Mouse (Mus musculus): ENCODE measurements around the gene Sgcd.

Sgcd gene

DNA sequence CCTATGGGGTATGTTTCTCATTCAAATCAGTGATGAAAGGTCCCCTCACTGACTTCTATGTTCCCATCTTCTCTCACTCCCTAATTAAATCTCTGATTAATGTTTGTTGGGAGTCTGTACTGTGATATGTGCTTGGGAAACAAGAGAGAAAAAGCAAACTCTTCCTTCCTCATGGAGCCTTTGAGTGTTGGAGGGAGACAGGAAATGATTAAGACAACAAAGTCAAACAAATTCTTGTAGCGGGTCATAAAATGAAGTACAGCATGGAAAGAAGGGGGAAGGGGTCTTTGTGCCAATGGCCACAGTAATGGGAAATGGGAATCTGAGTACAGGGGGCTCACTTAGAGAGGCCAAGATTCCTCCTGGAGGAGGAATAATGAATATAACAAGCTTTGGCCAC is 1063.8 kb downstream of the Sgcd start:
- no peak for TF ChIP-seq GATA4 (IDR thresholded peaks at IDR 0.05; ENCODE audit: insufficient replicate concordance, low read length)

DNA sequence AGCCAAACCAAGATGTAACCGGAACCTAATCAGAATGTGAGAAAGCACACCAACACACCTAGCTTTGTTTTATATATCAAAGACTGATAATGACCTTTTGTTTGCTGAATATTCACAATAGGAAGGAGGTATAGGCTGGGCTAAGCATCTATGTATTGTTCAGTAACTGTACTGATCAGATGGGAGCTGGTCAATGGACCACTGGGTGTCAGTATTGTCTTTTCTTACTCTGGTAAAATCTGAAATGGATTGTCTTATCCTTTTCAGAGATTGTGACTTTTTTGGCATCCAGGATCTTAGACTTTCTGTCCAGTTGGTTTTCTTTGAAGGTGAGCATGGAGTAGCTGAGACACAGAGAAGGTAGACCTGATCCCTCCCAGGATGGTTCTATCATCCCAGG is 1068.5 kb downstream of the Sgcd start:
- no peak for TF ChIP-seq GATA4 (IDR thresholded peaks at IDR 0.05; ENCODE audit: insufficient replicate concordance, low read length)

DNA sequence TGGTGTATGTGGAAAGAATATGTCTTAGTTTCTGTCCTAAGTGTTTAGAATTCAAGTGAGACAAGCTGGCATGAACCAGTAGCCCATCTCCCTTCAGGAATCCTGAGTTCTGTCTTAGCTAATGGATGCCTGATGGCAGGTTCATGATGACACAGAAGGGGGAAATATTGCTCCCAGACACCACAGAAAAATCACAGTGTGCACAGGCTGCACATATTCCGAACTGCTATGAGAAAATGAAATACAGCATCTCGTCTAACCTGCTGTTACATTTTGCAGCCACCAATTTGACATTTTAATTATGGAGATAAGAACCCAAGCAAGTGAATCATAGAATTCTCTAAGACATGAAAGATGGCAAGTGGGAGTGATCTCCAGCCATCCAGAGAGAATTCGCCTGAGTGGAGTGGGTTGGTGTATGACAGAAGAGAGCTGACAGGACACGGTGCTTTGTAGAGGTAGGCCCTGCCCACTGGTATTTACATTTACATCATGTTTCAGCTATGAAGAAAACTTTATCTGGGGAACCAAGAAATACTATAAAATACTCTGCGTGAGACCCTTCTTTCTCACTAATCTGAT is 1076.0 kb downstream of the Sgcd start:
- TF ChIP-seq GATA4 (IDR thresholded peaks at IDR 0.05; ENCODE audit: insufficient replicate concordance, low read length) = no peak

DNA sequence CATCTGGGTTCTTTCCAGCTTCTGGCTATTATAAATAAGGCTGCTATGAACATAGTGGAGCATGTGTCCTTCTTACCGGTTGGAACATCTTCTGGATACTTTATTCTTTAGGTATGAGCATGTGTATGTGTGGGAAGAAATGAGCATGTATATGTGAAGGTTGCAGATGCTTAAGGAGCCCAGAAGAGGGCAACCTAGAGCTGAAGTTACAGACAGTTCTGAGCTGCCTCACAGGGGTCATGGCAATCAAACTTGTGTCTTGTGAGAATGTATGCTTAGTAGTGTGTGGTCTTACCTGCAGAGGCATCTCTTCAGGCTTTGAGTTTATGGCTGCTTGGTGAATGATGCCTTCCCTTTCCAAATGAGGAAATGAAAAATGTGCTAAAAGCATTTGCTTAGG is 1084.5 kb downstream of the Sgcd start:
- TF ChIP-seq GATA4 (IDR thresholded peaks at IDR 0.05; ENCODE audit: insufficient replicate concordance, low read length) = no peak

DNA sequence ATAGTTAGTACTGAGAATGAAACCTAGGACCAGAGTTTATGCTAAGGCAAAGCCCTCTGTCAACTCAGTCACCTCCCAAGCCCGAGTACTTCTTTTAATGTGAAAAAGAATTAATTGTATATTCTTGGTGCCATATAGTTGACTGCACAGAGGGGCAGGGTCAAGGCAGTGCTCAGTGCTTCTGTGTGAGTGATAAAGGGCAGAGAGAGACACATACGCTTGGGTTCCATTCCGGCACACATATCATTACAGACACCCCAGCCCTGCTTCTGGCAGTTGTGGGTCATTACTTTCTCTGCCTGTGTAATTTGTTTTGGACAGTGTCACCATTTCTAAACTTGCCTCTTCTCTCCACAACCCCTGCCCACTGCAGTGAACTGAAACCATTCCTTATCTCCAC is 1099.7 kb downstream of the Sgcd start:
- no peak for TF ChIP-seq GATA4 (IDR thresholded peaks at IDR 0.05; ENCODE audit: insufficient replicate concordance, low read length)

DNA sequence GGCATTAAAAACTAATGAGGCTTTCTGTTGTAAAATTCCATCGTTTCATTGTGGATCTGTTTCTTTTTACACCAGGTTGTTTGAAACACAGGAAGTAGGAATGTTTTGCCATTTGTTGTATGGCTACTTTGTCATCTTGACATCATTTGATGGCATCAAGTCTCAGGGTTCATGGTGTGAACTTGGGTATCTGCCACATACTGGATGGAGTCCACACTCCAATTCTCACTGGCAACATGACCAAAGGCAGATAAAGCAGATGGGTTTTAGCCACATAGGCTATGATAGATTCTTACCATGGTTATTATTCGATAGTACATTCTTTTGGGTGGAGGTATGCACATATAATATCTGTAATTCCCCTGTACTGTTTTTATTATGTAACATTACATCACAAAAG is 1106.3 kb downstream of the Sgcd start:
- no peak for TF ChIP-seq GATA4 (IDR thresholded peaks at IDR 0.05; ENCODE audit: insufficient replicate concordance, low read length)

DNA sequence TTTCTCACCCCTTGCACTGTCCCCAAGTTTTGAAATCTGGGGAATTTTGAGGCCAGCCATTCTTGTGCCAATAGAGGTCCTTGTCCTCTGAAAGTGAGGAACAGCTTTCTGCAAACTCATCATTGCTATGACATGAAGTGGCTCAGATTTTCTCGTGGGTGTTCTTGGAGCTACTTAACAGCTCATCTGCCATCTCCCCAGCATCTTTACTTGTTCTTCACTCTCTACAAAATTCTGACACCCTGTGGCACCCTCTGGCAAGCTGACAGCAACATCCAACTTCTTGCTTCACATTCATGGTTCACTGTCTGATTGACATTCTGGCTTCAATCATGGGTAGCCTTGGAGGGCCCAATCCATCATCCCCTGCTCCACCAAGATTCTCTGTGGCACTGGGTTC is 1113.0 kb downstream of the Sgcd start:
- TF ChIP-seq GATA4 (IDR thresholded peaks at IDR 0.05; ENCODE audit: insufficient replicate concordance, low read length) = no peak

DNA sequence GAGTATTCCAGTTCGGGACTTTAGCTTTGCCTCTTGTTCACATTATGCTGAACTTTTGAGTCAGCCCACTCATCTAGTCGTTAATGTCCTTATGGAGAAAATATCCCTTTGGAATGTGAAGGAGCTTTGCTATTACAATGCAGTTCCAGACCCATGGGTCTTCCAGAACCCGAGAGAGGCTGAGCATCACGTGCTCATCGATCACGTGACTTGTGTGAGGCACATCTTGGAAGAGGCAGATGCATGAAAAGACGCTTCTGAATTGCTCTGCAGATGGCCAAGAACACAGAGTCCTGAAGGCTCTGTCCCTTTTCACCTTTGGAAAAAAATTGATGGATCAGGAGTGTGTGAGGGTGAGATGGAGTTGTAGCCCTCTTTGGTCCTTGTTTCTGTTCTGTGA is 1120.2 kb downstream of the Sgcd start:
- no peak for TF ChIP-seq GATA4 (IDR thresholded peaks at IDR 0.05; ENCODE audit: insufficient replicate concordance, low read length)

DNA sequence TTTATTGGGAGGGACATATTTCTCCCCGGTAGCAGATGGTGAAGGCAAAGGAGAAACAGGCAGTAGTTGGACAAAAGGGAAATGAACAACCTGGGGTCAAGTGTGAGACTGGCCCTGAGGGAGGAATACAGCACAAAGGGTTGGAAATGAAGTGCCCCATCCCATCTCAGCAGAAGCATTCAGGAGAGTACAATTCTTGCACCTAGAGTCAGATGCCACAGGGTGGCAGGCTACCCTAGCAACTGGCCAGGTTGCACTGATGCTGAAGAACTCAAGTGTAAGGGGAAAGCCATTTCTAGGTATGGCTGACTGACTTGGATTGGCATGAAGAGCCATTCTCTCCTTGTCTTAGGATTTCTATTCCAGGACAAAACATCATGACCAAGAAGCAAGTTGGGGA is 1124.0 kb downstream of the Sgcd start:
- TF ChIP-seq GATA4 (IDR thresholded peaks at IDR 0.05; ENCODE audit: insufficient replicate concordance, low read length) = no peak

DNA sequence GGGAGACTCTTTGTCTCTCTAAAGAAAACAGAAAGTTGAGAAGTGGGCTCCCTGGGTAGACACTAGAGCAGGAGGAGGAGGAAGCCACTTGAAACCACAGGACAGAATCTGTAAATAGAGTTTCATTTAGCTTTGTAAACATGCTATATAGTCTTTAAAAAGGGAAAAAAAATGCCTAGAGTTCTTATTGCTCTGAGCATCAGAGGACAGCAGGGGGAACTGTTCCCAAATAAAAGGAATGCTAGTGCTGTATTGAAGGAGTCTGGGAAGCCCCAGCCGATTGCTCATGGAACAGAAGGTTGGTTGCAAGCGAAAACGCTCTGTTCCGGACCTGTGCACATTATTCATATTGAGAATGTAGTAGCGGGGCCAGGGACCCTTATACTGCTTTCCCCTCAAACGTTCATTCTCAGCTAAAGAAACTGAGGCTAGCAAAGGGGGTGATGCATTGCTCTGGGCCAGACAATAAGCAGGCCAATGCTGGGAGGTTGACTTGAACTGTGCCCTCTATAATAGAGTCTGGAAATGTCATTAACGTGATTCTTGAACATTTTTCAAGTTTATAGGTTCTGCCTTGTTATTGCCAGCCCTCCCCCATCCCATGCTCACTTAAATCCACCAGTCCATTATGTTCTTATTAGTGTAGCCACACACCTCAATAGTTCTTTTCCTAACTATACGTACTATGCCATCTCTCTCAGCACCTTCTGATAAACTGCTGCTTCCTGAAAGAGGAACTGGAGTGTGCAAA is 1140.4 kb downstream of the Sgcd start:
- no peak for TF ChIP-seq GATA4 (IDR thresholded peaks at IDR 0.05; ENCODE audit: insufficient replicate concordance, low read length)

DNA sequence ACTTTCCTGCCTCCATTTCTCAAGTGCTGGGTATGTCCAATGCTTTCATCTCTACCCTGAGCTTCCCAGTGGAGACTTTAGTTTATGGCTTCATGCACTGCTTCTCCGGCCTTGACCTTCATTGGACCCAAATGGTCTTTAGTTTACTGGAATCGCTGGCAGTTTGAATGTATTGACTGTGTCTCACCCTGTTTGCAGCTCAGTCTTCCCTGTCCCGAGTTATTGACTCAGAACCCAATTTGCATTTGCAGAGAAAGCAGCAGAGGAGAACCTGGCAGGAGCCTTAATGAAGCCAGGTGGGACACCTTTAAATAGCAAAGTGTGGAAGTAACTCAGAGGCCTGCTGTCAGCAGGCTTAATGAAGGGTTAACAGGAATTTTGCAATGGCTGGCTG is 1140.9 kb downstream of the Sgcd start:
- no peak for TF ChIP-seq GATA4 (IDR thresholded peaks at IDR 0.05; ENCODE audit: insufficient replicate concordance, low read length)

DNA sequence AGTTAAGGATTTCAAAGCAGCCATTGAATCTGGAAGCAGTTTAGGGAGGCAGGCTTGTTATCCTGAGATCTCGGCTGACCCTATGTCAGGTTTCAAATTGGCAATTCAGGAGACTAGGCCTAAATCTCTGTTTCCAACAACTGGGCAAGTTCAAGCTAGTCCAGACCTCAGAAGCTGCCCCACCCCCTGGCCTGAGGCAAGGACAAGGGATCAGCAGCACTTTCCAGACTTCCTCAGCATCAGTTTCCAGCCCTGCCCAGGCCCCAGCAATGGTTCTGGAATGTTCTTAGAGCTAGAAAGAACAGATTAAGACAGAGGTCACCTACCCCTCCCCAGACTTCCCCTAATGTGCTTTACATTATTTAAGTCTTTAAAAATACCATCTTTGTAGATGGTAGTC is 1142.1 kb downstream of the Sgcd start:
- TF ChIP-seq GATA4 (IDR thresholded peaks at IDR 0.05; ENCODE audit: insufficient replicate concordance, low read length) = no peak
